Mouse (Mus musculus) E14TG2a.4 (cell line): ENCODE data around the gene Dab2.

ENCODE experiments used
- H3K27me3 ChIP-seq: 2 replicates; pipeline ENCODE4 v1.6.1; 2014; ENCODE audit warnings: low read length, control low read depth; ENCODE audit not compliant: insufficient read depth
- H3K36me3 ChIP-seq: 2 replicates; pipeline ENCODE4 v1.6.1; 2014; ENCODE audit warnings: low read length, control low read depth; ENCODE audit not compliant: insufficient read depth
- H3K4me1 ChIP-seq: replicated peaks from 2 replicates; pipeline ENCODE4 v1.6.1; 2014; ENCODE audit warnings: low read depth, low read length, control low read depth
- H3K4me3 ChIP-seq: replicated peaks from 2 replicates; pipeline ENCODE4 v1.5.1; 2014; ENCODE audit warnings: mild to moderate bottlenecking, low read length
- H3K9me3 ChIP-seq: 2 replicates; pipeline ENCODE4 v1.6.1; 2014; ENCODE audit warnings: low read length, control low read depth
- CTCF ChIP-seq: conservative IDR thresholded peaks from 2 replicates; pipeline ENCODE4 v1.5.1; 2014; ENCODE audit warnings: low read length
- NANOG ChIP-seq: IDR thresholded peaks from 2 replicates; pipeline ENCODE4 v1.6.1; 2014; ENCODE audit warnings: borderline replicate concordance, low read length, mixed read lengths
- POU5F1 ChIP-seq: IDR thresholded peaks from 2 replicates; pipeline ENCODE4 v1.6.1; 2014; ENCODE audit warnings: low read length, borderline replicate concordance

Dab2 gene

GRCm38 (mm10) chr15:6466995-6467394 lies 167.4 kb downstream of the Dab2 start:
- no peaks in the 10 kb centered on the region for H3K27me3 ChIP-seq
- H3K4me3 ChIP-seq = no peak overlapping the region
- no peak for TF ChIP-seq NANOG
- TF ChIP-seq CTCF = no peak
- no peak for TF ChIP-seq POU5F1
- H3K4me1 ChIP-seq = no peaks in the 10 kb centered on the region
- no peaks in the 10 kb centered on the region for H3K36me3 ChIP-seq
- no peaks in the 10 kb centered on the region for H3K9me3 ChIP-seq

- Histone ChIP-seq H3K4me1 (peaks cover 5% of the 10 kb centered on the region; the same call in 1 of the 2 replicates), H3K9me3 (no peaks in the 10 kb centered on the region), H3K36me3 (no peaks in the 10 kb centered on the region), H3K4me3 (no peak overlapping the region), H3K27me3 (no peaks in the 10 kb centered on the region)
- TF ChIP-seq POU5F1 (no peak), CTCF (no peak), NANOG (no peak)
Observed at GRCm38 (mm10) chr15:6468845-6469244, 169.3 kb downstream of the Dab2 start.

GRCm38 (mm10) chr15:6469384-6469783 lies 169.8 kb downstream of the Dab2 start:
- Histone ChIP-seq H3K4me1 (peaks cover 5% of the 10 kb centered on the region; the same call in 1 of the 2 replicates), H3K27me3 (no peaks in the 10 kb centered on the region), H3K36me3 (no peaks in the 10 kb centered on the region), H3K4me3 (no peak overlapping the region), H3K9me3 (no peaks in the 10 kb centered on the region)
- TF ChIP-seq POU5F1 (no peak), NANOG (no peak), CTCF (no peak)

GRCm38 (mm10) chr15:6483561-6483960 lies 184.0 kb downstream of the Dab2 start:
- Histone ChIP-seq H3K4me1 (no peaks in the 10 kb centered on the region), H3K36me3 (no peaks in the 10 kb centered on the region), H3K4me3 (no peak overlapping the region), H3K27me3 (no peaks in the 10 kb centered on the region), H3K9me3 (no peaks in the 10 kb centered on the region)
- TF ChIP-seq POU5F1 = no peak
- no peak for TF ChIP-seq NANOG
- no peak for TF ChIP-seq CTCF
